27 mouse cellular contexts compared by ENCODE assay signal in the genomic region with DNA sequence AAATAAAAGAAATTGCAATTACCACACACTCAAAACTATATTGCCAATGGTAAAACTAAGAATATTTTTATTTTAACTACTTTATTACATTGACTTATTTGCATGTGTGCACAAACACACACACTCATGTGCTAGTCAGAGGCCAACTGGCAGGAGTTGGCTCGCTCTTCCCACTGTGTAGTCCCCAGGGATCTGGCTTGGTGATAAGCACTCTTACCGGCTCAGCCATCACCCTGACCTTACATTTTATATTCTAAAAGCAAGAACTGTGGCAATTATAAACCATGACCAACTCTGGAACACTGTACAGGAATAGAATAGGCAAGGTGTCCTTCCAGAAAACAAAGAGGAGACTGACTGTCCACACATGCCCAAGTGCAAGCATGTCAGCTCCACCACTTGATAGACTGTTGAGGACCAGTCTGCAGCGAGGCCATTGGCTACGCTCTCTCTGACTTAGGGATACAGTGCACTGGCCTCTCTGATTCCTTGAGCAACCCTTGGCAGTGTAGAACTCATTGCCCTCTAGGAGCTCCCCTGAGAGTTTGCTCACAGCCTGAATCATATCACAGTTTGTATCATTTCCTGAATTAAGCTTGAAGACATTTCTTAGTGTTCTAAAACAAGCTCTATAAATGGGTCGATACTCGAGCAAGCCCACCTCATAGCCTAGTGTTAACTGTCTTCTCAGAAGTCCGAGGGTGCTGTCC. TPM values are rescaled to one million over a fixed set of nuclear protein-coding genes. Genes with fewer than 3 reads are reported as not detected.
DNase-seq lines count a peak whose midpoint lies in the region; ATAC-seq and TF ChIP-seq lines count a peak whose summit lies in the region.
"Had no signal": no experiment of that assay in that cellular context is flagged by ENCODE, and none has a peak within 500 bp of the region (broad histone marks: within the 10 kb centered on the region; RNA-seq: fewer than 3 reads in every experiment).

No protein-coding gene starts in this region.

- no peaks in the 10 kb centered on the region for H3K79me2 ChIP-seq in heart, adult 2 months (replicated peaks; ENCODE audit: control insufficient read depth, insufficient read depth, low read length)

- no peak overlapping the region for H3K4me2 ChIP-seq in midbrain, embryonic 11.5 days
- H3K4me2 ChIP-seq in midbrain, embryonic 16.5 days (ENCODE audit: low read length), result no peak overlapping the region
- H3K4me2 ChIP-seq: heart, embryonic 12.5 days; heart, embryonic 15.5 days; hindbrain, embryonic 13.5 days had no signal

- peaks cover 20% of the 10 kb centered on the region for H3K4me1 ChIP-seq in heart, adult 2 months (ENCODE audit: control insufficient read depth, insufficient read depth, low read length)
- H3K4me1 ChIP-seq in heart, embryonic 10.5 days, result peaks cover 20% of the 10 kb centered on the region; the same call in 1 of the 2 replicates
- no peaks in the 10 kb centered on the region for H3K4me1 ChIP-seq in midbrain, embryonic 11.5 days (ENCODE audit: control insufficient read depth, insufficient read depth, low read length)
- H3K4me1 ChIP-seq in midbrain, embryonic 16.5 days (ENCODE audit: control insufficient read depth, insufficient read depth, low read length), result no peaks in the 10 kb centered on the region

- DNase-seq in heart, adult 2 months, result no peak
- no peak for DNase-seq in heart, embryonic 10.5 days (ENCODE audit: low spot score)
- peak; percentile 39 for DNase-seq in midbrain, embryonic 11.5 days (ENCODE audit: low spot score, missing footprints)
- peak; percentile 64 for DNase-seq in NIH3T3 (ENCODE audit: low read depth)
- DNase-seq in urinary bladder, postnatal 10 days (ENCODE audit: low spot score), result no peak
- DNase-seq: adrenal gland, adult 2 months; adrenal gland, postnatal 36 days; cerebellum, adult 18-20 months; cerebellum, adult 9-10 months; cerebellum, postnatal 14 days; forebrain, postnatal 0 days; gastrocnemius, postnatal 10 days; gastrocnemius, postnatal 36 days; heart, postnatal 10 days; heart, postnatal 36 days; kidney, adult 2 months had no signal

- peak overlapping the region; percentile 42 for H3K27ac ChIP-seq in heart, adult 2 months
- H3K27ac ChIP-seq in heart, embryonic 10.5 days, result no peak overlapping the region
- no peak overlapping the region for H3K27ac ChIP-seq in midbrain, embryonic 11.5 days (ENCODE audit: low read depth, low read length)
- H3K27ac ChIP-seq in midbrain, embryonic 16.5 days (ENCODE audit: low read length), result no peak overlapping the region
- H3K27ac ChIP-seq: heart, embryonic 15.5 days; hindbrain, embryonic 10.5 days; hindbrain, embryonic 13.5 days had no signal

- WGBS in heart, adult 2 months, result 60% methylated on average over 7 of the region's 7 CpGs
- WGBS in heart, embryonic 10.5 days, result 82% methylated on average over 7 of the region's 7 CpGs
- WGBS in midbrain, embryonic 11.5 days, result 90% methylated on average over 7 of the region's 7 CpGs
- WGBS in midbrain, embryonic 16.5 days, result 96% methylated on average over 7 of the region's 7 CpGs

- no peak overlapping the region for H3K4me3 ChIP-seq in heart, adult 2 months
- H3K4me3 ChIP-seq in heart, embryonic 10.5 days, result no peak overlapping the region
- no peak overlapping the region for H3K4me3 ChIP-seq in midbrain, embryonic 11.5 days (ENCODE audit: low read depth, low read length)
- H3K4me3 ChIP-seq in midbrain, embryonic 16.5 days (ENCODE audit: low read depth, low read length), result no peak overlapping the region
- H3K4me3 ChIP-seq: heart, embryonic 12.5 days; heart, embryonic 15.5 days; hindbrain, embryonic 10.5 days; hindbrain, embryonic 13.5 days had no signal

- H3K27me3 ChIP-seq in heart, adult 2 months (ENCODE audit: control insufficient read depth, insufficient read depth, low read length), result no peaks in the 10 kb centered on the region
- H3K27me3 ChIP-seq in heart, embryonic 10.5 days (ENCODE audit: insufficient read depth, poor library complexity, severe bottlenecking), result no peaks in the 10 kb centered on the region
- H3K27me3 ChIP-seq in midbrain, embryonic 11.5 days (ENCODE audit: control insufficient read depth, insufficient read depth, low read length), result no peaks in the 10 kb centered on the region
- no peaks in the 10 kb centered on the region for H3K27me3 ChIP-seq in midbrain, embryonic 16.5 days (ENCODE audit: control insufficient read depth, insufficient read depth, low read depth, low read length)
- H3K27me3 ChIP-seq: CH12.LX; heart, embryonic 12.5 days; heart, embryonic 15.5 days; hindbrain, embryonic 13.5 days had no signal

- intact Hi-C loops in heart, adult 2 months (cut with DNase I), result no loop called here

- TF ChIP-seq CTCF in heart, adult 2 months (IDR thresholded peaks at IDR 0.05), result no peak

- H3K9me3 ChIP-seq in heart, embryonic 10.5 days, result no peaks in the 10 kb centered on the region
- H3K9me3 ChIP-seq in midbrain, embryonic 11.5 days (ENCODE audit: control insufficient read depth, low read length), result no peaks in the 10 kb centered on the region
- H3K9me3 ChIP-seq in midbrain, embryonic 16.5 days (replicated peaks; ENCODE audit: control insufficient read depth, low read length, poor library complexity, severe bottlenecking), result no peaks in the 10 kb centered on the region
- H3K9me3 ChIP-seq: G1E; heart, embryonic 12.5 days; heart, embryonic 15.5 days; hindbrain, embryonic 10.5 days; hindbrain, embryonic 13.5 days had no signal

- no peak overlapping the region for H3K9ac ChIP-seq in heart, adult 2 months (ENCODE audit: low read depth, low read length)
- no peak overlapping the region for H3K9ac ChIP-seq in midbrain, embryonic 11.5 days (ENCODE audit: low read length)
- H3K9ac ChIP-seq in midbrain, embryonic 16.5 days (ENCODE audit: low read depth, low read length), result no peak overlapping the region
- H3K9ac ChIP-seq: forebrain, postnatal 0 days; heart, embryonic 12.5 days; heart, embryonic 15.5 days; hindbrain, embryonic 13.5 days had no signal

- no peak for TF ChIP-seq EP300 in heart, adult 2 months (IDR thresholded peaks at IDR 0.05; ENCODE audit: insufficient read depth, low read depth, low read length)

- no peak for TF ChIP-seq POLR2A in heart, adult 2 months (IDR thresholded peaks at IDR 0.05; ENCODE audit: insufficient read depth, low read depth, low read length)

- ATAC-seq in midbrain, embryonic 11.5 days (ENCODE audit: low FRiP score), result no peak
- ATAC-seq in midbrain, embryonic 16.5 days, result no peak
- no peak for ATAC-seq in activated CD4-positive, CD25-positive, alpha-beta regulatory T cell, adult 4 months
- ATAC-seq: forebrain, embryonic 14.5 days; forebrain, postnatal 0 days; hindbrain, embryonic 16.5 days; intestine, embryonic 16.5 days had no signal

- H3K36me3 ChIP-seq in heart, adult 2 months (ENCODE audit: control insufficient read depth, insufficient read depth, low read length), result peaks cover 2% of the 10 kb centered on the region; the same call in 1 of the 2 replicates
- peaks cover 25% of the 10 kb centered on the region for H3K36me3 ChIP-seq in heart, embryonic 10.5 days
- no peaks in the 10 kb centered on the region; the same call in 1 of the 2 replicates for H3K36me3 ChIP-seq in midbrain, embryonic 11.5 days (ENCODE audit: control insufficient read depth, insufficient read depth, low read length)
- H3K36me3 ChIP-seq in midbrain, embryonic 16.5 days (ENCODE audit: control insufficient read depth, insufficient read depth, low read length), result 0 out of 2 replicates have a peak, but pooled peaks cover 3% of the 10 kb centered on the region

RNA-seq across cellular contexts. Expression of a gene that starts 15.4 kb away (rescaled TPM):
- 10 to 100 TPM; 71.4 to 78.8 TPM for total RNA-seq in heart, adult 2 months (2021)
- 51.8 and 79.0 TPM in 2 replicates for polyA plus RNA-seq in heart, adult 2 months (2012; rRNA removed)
- polyA plus RNA-seq in heart, embryonic 10.5 days (2016; fragmentation: Nextera tagmentation; extraction: Ambion mirVana), result 162 and 216 TPM in 2 replicates
- polyA plus RNA-seq in midbrain, embryonic 11.5 days (2014; fragmentation: Nextera tagmentation; extraction: Ambion mirVana), result 215 and 219 TPM in 2 replicates
- 95.3 and 101 TPM in 2 replicates for polyA plus RNA-seq in midbrain, embryonic 16.5 days (2015; fragmentation: Nextera tagmentation; extraction: Ambion mirVana)
- polyA plus RNA-seq in activated CD4-positive, CD25-positive, alpha-beta regulatory T cell, adult 4 months (2017; shearing (Covaris generic)), result 100 to 1,000 TPM; 401 to 440 TPM

RNA-seq across cellular contexts. Expression of a gene that starts 15.5 kb away (rescaled TPM):
- 100 to 1,000 TPM; 260 to 292 TPM for total RNA-seq in heart, adult 2 months (2021)
- polyA plus RNA-seq in heart, adult 2 months (2012; rRNA removed), result 184 and 200 TPM in 2 replicates
- polyA plus RNA-seq in heart, embryonic 10.5 days (2016; fragmentation: Nextera tagmentation; extraction: Ambion mirVana), result 438 and 483 TPM in 2 replicates
- polyA plus RNA-seq in midbrain, embryonic 11.5 days (2014; fragmentation: Nextera tagmentation; extraction: Ambion mirVana), result 343 and 353 TPM in 2 replicates
- polyA plus RNA-seq in midbrain, embryonic 16.5 days (2015; fragmentation: Nextera tagmentation; extraction: Ambion mirVana), result 240 and 245 TPM in 2 replicates
- 10 to 100 TPM; 72.2 to 87.3 TPM for polyA plus RNA-seq in activated CD4-positive, CD25-positive, alpha-beta regulatory T cell, adult 4 months (2017; shearing (Covaris generic))

RNA-seq across cellular contexts. Expression of a gene that starts 33.8 kb away (rescaled TPM):
- 10 to 100 TPM; 34.9 to 40.5 TPM for total RNA-seq in heart, adult 2 months (2021)
- 73.4 and 116 TPM in 2 replicates for polyA plus RNA-seq in heart, adult 2 months (2012; rRNA removed)
- 45.2 and 53.8 TPM in 2 replicates for polyA plus RNA-seq in heart, embryonic 10.5 days (2016; fragmentation: Nextera tagmentation; extraction: Ambion mirVana)
- 30.9 and 32.3 TPM in 2 replicates for polyA plus RNA-seq in midbrain, embryonic 11.5 days (2014; fragmentation: Nextera tagmentation; extraction: Ambion mirVana)
- 40.5 and 43.8 TPM in 2 replicates for polyA plus RNA-seq in midbrain, embryonic 16.5 days (2015; fragmentation: Nextera tagmentation; extraction: Ambion mirVana)
- 10 to 100 TPM; 24.3 to 25.9 TPM for polyA plus RNA-seq in activated CD4-positive, CD25-positive, alpha-beta regulatory T cell, adult 4 months (2017; shearing (Covaris generic))

RNA-seq across cellular contexts. Expression of a gene that starts 41.9 kb away (rescaled TPM):
- total RNA-seq in heart, adult 2 months (2021), result 1 to 10 TPM; 3.1 to 4.4 TPM
- 4.5 and 8.2 TPM in 2 replicates for polyA plus RNA-seq in heart, adult 2 months (2012; rRNA removed)
- polyA plus RNA-seq in heart, embryonic 10.5 days (2016; fragmentation: Nextera tagmentation; extraction: Ambion mirVana), result 5.9 and 8.6 TPM in 2 replicates
- 5.1 and 6.3 TPM in 2 replicates for polyA plus RNA-seq in midbrain, embryonic 11.5 days (2014; fragmentation: Nextera tagmentation; extraction: Ambion mirVana)
- polyA plus RNA-seq in midbrain, embryonic 16.5 days (2015; fragmentation: Nextera tagmentation; extraction: Ambion mirVana), result 2.4 and 4.0 TPM in 2 replicates
- 100 to 1,000 TPM; 138 to 144 TPM for polyA plus RNA-seq in activated CD4-positive, CD25-positive, alpha-beta regulatory T cell, adult 4 months (2017; shearing (Covaris generic))

RNA-seq across cellular contexts. Expression of a gene that starts 44.6 kb away (rescaled TPM):
- 100 to 1,000 TPM; 280 to 314 TPM for total RNA-seq in heart, adult 2 months (2021)
- polyA plus RNA-seq in heart, adult 2 months (2012; rRNA removed), result 296 and 328 TPM in 2 replicates
- polyA plus RNA-seq in heart, embryonic 10.5 days (2016; fragmentation: Nextera tagmentation; extraction: Ambion mirVana), result 297 and 301 TPM in 2 replicates
- polyA plus RNA-seq in midbrain, embryonic 11.5 days (2014; fragmentation: Nextera tagmentation; extraction: Ambion mirVana), result 532 and 550 TPM in 2 replicates
- polyA plus RNA-seq in midbrain, embryonic 16.5 days (2015; fragmentation: Nextera tagmentation; extraction: Ambion mirVana), result 665 and 679 TPM in 2 replicates
- 100 to 1,000 TPM; 529 to 630 TPM for polyA plus RNA-seq in activated CD4-positive, CD25-positive, alpha-beta regulatory T cell, adult 4 months (2017; shearing (Covaris generic))

Comparison
In these comparisons a context has a peak if more than half of its experiments do, and no peak if none do; other contexts are left out.
1. DNase-seq: peak in midbrain, embryonic 11.5 days (single experiment) and NIH3T3 (single experiment); none in heart, adult 2 months (0 of 2), heart, embryonic 10.5 days (single experiment) and urinary bladder, postnatal 10 days (single experiment).